Mouse (Mus musculus) stomach, embryonic 15.5 days (tissue): ENCODE results near the gene Gm14151. TPM values are rescaled to one million over a fixed set of nuclear protein-coding genes. Genes with fewer than 3 reads are reported as not detected.
"Not testable (repeated sequence)": the region's sequence is repeated elsewhere in the genome, so short reads cannot be mapped to it uniquely, and the experiment has no call there.

Experiments used
- ATAC-seq: fragments of 200-750 bp; cut with Nextera tagmentation; 2 replicates; pipeline ENCODE4 v1.8.0; 2017; ENCODE audit warnings: low read depth, moderate number of reproducible peaks, moderate TSS enrichment; ENCODE audit not compliant: insufficient read depth, low FRiP score
- H3K27ac ChIP-seq: fragments of 300-500 bp; sonication (generic); 2 replicates; pipeline ENCODE4 v1.5.1; 2015; ENCODE audit warnings: mild to moderate bottlenecking, inconsistent platforms
- H3K27me3 ChIP-seq: fragments of 300-500 bp; sonication (generic); replicated peaks from 2 replicates; pipeline ENCODE4 v1.6.1; 2015; ENCODE audit warnings: inconsistent platforms
- H3K36me3 ChIP-seq: fragments of 300-500 bp; sonication (generic); 2 replicates; pipeline ENCODE4 v1.6.1; 2015; ENCODE audit warnings: inconsistent platforms
- H3K4me1 ChIP-seq: fragments of 300-500 bp; sonication (generic); 2 replicates; pipeline ENCODE4 v1.6.1; 2015; ENCODE audit warnings: inconsistent platforms
- H3K4me2 ChIP-seq: fragments of 300-500 bp; sonication (generic); 2 replicates; pipeline ENCODE4 v1.6.1; 2015; ENCODE audit warnings: mild to moderate bottlenecking, inconsistent platforms
- H3K4me3 ChIP-seq: fragments of 300-500 bp; sonication (generic); replicated peaks from 2 replicates; pipeline ENCODE4 v1.5.1; 2015; ENCODE audit warnings: inconsistent platforms
- H3K9ac ChIP-seq: fragments of 300-500 bp; sonication (generic); 2 replicates; pipeline ENCODE4 v1.6.1; 2015; ENCODE audit warnings: inconsistent platforms
- H3K9me3 ChIP-seq: fragments of 300-500 bp; sonication (generic); 2 replicates; pipeline ENCODE4 v1.6.1; 2016; ENCODE audit warnings: inconsistent platforms
- WGBS: fragments of 180-500 bp; shearing (Covaris S2); methylation state at CpG from one replicate; pipeline ENCODE4 v1.1.7; 2015; 5-methylcytosine and 5-hydroxymethylcytosine counted together
- polyA plus RNA-seq: library from polyadenylated mRNA; unstranded; fragments of >200 nt; fragmentation: Nextera tagmentation; extraction: Ambion mirVana; gene quantifications from 2 replicates; pipeline ENCODE4 v1.2.1, GENCODE M21; 2015

Gm14151 gene
- not detected in 2 replicates for polyA plus RNA-seq

GRCm38 (mm10) chr2:151092250-151092649 lies at the start of gene Gm14151:
Gm14151 (minus strand) TSS chr2:151092350.
- H3K9me3 ChIP-seq, H3K4me1 ChIP-seq, H3K36me3 ChIP-seq, H3K27me3 ChIP-seq, H3K9ac ChIP-seq, H3K4me2 ChIP-seq, H3K27ac ChIP-seq, H3K4me3 ChIP-seq, ATAC-seq: not testable (repeated sequence)
- no CpG with 5 or more reads among the region's 3 CpGs for WGBS

- H3K9me3 ChIP-seq, H3K4me3 ChIP-seq, H3K27me3 ChIP-seq, H3K4me2 ChIP-seq, H3K9ac ChIP-seq, ATAC-seq, H3K27ac ChIP-seq, H3K36me3 ChIP-seq, H3K4me1 ChIP-seq: not testable (repeated sequence)
- no CpG with 5 or more reads among the region's 3 CpGs for WGBS
These were observed 5.8 kb upstream of the Gm14151 start, which contains the start of gene Gm14147 for GRCm38 (mm10) chr2:151097945-151098344. Gm14147 (plus strand) TSS chr2:151098245.

GRCm38 (mm10) chr2:151056637-151057036 lies 35.5 kb downstream of the Gm14151 start:
- H3K4me2 ChIP-seq: no peak overlapping the region
- H3K27me3 ChIP-seq: no peaks in the 10 kb centered on the region
- H3K4me3 ChIP-seq: no peak overlapping the region
- H3K9me3 ChIP-seq: no peaks in the 10 kb centered on the region
- 74% methylated on average over 1 of the region's 1 CpGs for WGBS
- no peaks in the 10 kb centered on the region for H3K4me1 ChIP-seq
- H3K36me3 ChIP-seq: no peaks in the 10 kb centered on the region
- no peak overlapping the region for H3K9ac ChIP-seq
- ATAC-seq: peak; percentile 82
- no peak overlapping the region for H3K27ac ChIP-seq

- peaks cover 12% of the 10 kb centered on the region for H3K4me1 ChIP-seq
- no peak overlapping the region for H3K9ac ChIP-seq
- H3K9me3 ChIP-seq: no peaks in the 10 kb centered on the region
- no peak for ATAC-seq
- H3K27ac ChIP-seq: no peak overlapping the region
- no peak overlapping the region for H3K4me3 ChIP-seq
- no peaks in the 10 kb centered on the region for H3K36me3 ChIP-seq
- no peaks in the 10 kb centered on the region for H3K27me3 ChIP-seq
- no peak overlapping the region for H3K4me2 ChIP-seq
- 90% methylated on average over 1 of the region's 1 CpGs for WGBS
These were observed 51.7 kb downstream of the Gm14151 start for GRCm38 (mm10) chr2:151040411-151040810.

DNA sequence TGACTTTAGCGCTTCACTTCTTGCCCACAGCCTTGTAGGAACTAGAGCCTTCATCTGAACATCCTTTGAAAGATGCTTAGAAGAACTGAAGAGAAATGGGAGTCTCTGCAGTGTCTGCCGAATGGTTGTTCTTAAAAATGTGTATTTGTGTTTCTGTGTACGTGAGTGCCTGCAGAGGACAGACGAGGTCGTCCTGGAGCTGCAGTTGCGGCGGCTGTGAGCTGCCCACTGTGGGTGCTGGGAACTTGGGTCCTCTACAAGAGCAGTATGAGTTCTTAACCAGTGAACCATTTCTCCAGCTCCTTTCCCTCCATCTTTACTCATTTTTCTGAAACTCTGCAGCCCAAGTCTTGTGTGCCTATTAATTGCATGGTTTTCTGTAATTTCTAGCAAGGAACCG lies 52.4 kb downstream of the Gm14151 start:
- Histone ChIP-seq H3K4me2 (peak overlapping the region; percentile 83), H3K27ac (0 out of 2 replicates have a peak overlapping the region, but pooled peaks have one; percentile 48), H3K4me1 (peaks cover 12% of the 10 kb centered on the region), H3K4me3 (peak overlapping the region; percentile 97), H3K36me3 (no peaks in the 10 kb centered on the region), H3K9me3 (no peaks in the 10 kb centered on the region), H3K27me3 (no peaks in the 10 kb centered on the region), H3K9ac (peak overlapping the region; percentile 54)
- no peak for ATAC-seq
- WGBS: 45% methylated on average over 8 of the region's 8 CpGs

DNA sequence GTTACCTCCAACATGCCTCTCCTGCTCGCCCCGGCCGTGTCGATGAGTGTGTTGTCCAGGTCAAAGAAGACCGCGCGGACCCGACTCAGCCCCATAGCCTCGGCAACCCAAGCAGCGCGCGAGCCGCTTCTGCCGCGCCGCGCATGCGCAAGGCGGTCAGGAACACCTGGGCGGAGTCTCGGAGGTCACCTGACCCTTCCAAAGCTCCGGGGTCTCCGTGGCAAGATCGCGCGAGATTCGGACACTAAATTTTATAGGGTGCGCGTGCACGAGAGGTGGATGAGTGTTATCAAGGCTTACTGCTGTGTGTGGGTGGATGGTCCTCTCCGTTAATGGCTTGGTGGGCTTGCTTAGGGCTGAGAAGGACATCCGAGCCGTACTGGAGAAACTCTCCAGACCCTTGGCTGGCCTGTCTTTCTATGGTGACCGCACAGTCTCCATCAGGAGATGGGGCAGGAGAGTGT lies 52.9 kb downstream of the Gm14151 start, which contains the start of the genes Ninl and Nanp:
Gene Ninl, minus strand, starts transcription at position 151 of the 464 bp plus-strand sequence.
Gene Nanp, minus strand, starts transcription at position 167 of the 464 bp plus-strand sequence.
- H3K4me2 ChIP-seq: peak within 1 kb of the TSS; percentile 83
- ATAC-seq: peak; percentile 92
- peak within 1 kb of the TSS; percentile 83 for H3K27ac ChIP-seq
- no peaks in the 10 kb centered on the region for H3K27me3 ChIP-seq
- no peaks in the 10 kb centered on the region for H3K9me3 ChIP-seq
- H3K9ac ChIP-seq: peak within 1 kb of the TSS; percentile 91
- H3K36me3 ChIP-seq: no peaks in the 10 kb centered on the region
- peaks cover 12% of the 10 kb centered on the region for H3K4me1 ChIP-seq
- H3K4me3 ChIP-seq: peak within 1 kb of the TSS; percentile 97
- WGBS: under 1% methylated on average over 34 of the region's 34 CpGs

GRCm38 (mm10) chr2:151038811-151039222 lies 53.3 kb downstream of the Gm14151 start:
- peaks cover 12% of the 10 kb centered on the region for H3K4me1 ChIP-seq
- H3K27me3 ChIP-seq: no peaks in the 10 kb centered on the region
- WGBS: 0% methylated on average over 30 of the region's 30 CpGs
- peak overlapping the region; percentile 83 for H3K4me2 ChIP-seq
- peak overlapping the region; percentile 91 for H3K9ac ChIP-seq
- H3K4me3 ChIP-seq: peak overlapping the region; percentile 97
- peak overlapping the region; percentile 83 for H3K27ac ChIP-seq
- no peaks in the 10 kb centered on the region for H3K9me3 ChIP-seq
- no peaks in the 10 kb centered on the region for H3K36me3 ChIP-seq
- ATAC-seq: peak; percentile 38

GRCm38 (mm10) chr2:151037876-151038552 lies 54.1 kb downstream of the Gm14151 start:
- H3K9ac ChIP-seq: peak overlapping the region; percentile 91
- H3K27ac ChIP-seq: peak overlapping the region; percentile 83; the same call in 1 of the 2 replicates
- ATAC-seq: peak; percentile 50
- no peaks in the 10 kb centered on the region for H3K27me3 ChIP-seq
- peak overlapping the region; percentile 83 for H3K4me2 ChIP-seq
- 52% methylated on average over 18 of the region's 18 CpGs for WGBS
- H3K4me1 ChIP-seq: peaks cover 12% of the 10 kb centered on the region
- H3K4me3 ChIP-seq: peak overlapping the region; percentile 97
- no peaks in the 10 kb centered on the region for H3K9me3 ChIP-seq
- H3K36me3 ChIP-seq: no peaks in the 10 kb centered on the region

GRCm38 (mm10) chr2:151037292-151037691 lies 54.9 kb downstream of the Gm14151 start:
- no peak for ATAC-seq
- Histone ChIP-seq H3K4me2 (peak overlapping the region; percentile 83; the same call in 1 of the 2 replicates), H3K27ac (no peak overlapping the region), H3K27me3 (no peaks in the 10 kb centered on the region), H3K4me1 (peaks cover 12% of the 10 kb centered on the region), H3K9me3 (no peaks in the 10 kb centered on the region), H3K4me3 (no peak overlapping the region), H3K9ac (0 out of 2 replicates have a peak overlapping the region, but pooled peaks have one; percentile 91), H3K36me3 (no peaks in the 10 kb centered on the region)
- WGBS: 92% methylated on average over 1 of the region's 1 CpGs

Other genes with a start within 250 kb of the Gm14151 start
- 58.3 and 58.7 TPM in 2 replicates for gene Abhd12, start 187.6 kb downstream of the Gm14151 start, polyA plus RNA-seq
- 33.3 and 35.6 TPM in 2 replicates for gene Gins1, start 186.9 kb downstream of the Gm14151 start, polyA plus RNA-seq
- gene Ninl, start 53.0 kb downstream of the Gm14151 start, polyA plus RNA-seq: 8.5 and 9.4 TPM in 2 replicates
- gene Nanp, start 53.0 kb downstream of the Gm14151 start, polyA plus RNA-seq: 54.3 and 58.1 TPM in 2 replicates
- not detected in 2 replicates for gene Gm14147, start 5.9 kb upstream of the Gm14151 start, polyA plus RNA-seq